Mouse (Mus musculus) lung, postnatal 10 days (tissue): ENCODE results near the gene Myh9.
"Not testable (repeated sequence)": the region's sequence is repeated elsewhere in the genome, so short reads cannot be mapped to it uniquely, and the experiment has no call there.

Experiments used
- DNase-seq: peaks from one replicate; pipeline ENCODE4 v3.0.0; 2021

Myh9 gene

DNA sequence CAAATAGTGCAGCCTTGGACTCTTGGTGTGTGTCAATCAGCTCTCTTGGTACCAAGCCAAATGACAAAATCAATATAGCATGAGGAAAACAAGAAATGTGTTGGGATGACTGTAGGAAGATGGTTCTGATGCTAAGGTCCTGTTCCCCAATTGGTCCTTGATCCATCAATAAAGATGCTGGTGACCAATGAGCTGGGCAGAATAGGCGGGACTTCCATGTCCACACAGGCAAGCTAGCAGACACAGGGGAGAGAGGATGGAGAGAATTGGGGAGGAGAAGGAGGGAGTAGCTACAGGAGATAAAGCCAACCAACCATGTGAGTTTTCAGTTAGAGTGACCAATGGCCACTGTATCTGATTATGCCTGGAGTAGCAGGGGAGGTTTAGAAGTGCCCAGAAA lies 95.6 kb downstream of the Myh9 start:
- no peak for DNase-seq

DNA sequence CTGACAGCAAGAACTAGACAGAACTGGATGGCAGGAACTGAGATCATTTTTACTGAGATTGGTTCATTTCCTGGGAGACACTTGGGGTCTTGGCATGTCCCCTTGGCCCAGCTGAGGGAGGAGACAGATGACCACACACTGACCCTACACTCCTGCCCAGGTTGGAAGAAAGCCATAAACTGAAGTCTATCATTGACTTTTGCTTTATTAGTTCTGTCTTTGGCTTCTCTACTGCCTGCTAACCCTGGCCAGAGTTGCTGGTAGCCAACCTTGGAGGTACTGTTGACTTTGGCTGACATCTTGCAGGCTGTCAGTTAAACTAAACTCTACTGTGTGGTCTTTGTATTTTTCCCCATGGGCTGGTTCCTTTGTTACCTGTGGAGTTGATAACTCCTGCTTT lies 96.9 kb downstream of the Myh9 start:
- no peak for DNase-seq

DNA sequence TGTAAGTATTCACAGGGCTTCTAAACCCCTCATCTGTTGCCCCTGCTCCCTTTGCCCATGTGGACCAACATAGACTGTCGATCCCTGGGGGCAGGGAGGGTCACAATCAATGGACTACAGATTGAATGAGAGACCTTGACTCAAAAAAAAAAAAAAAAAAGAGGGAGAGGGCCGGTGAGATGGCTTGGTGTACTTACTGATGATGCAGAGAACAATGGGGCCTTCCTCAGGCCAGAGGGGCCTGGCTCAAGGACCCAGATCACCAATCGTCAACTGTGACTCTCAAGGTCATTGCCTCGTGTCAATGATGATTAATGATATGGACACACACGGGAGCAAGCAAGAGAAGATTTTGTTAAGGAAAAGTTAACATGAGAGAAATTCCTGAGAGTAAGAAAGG lies 97.3 kb downstream of the Myh9 start:
- DNase-seq: no peak

DNA sequence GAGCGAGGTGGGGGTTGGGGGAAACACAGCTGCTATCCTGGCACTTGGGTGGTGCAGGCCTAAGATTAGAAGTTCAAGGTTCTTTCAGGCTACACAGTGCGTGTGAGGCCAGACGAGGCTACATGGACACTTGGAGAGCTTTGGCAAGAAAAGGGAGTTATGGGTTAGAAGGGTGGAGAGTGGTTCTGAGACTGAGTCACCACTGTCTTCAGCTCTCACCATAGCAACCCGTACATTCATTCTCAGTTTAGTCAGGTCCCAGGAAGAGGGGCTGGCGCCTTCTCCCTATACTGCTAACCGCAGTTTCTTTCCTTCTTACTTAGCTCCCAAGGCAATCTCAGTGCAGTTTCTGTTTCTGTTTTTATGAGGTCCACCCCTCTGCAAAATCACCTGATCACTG lies 100.4 kb downstream of the Myh9 start:
- not testable (repeated sequence) for DNase-seq

DNA sequence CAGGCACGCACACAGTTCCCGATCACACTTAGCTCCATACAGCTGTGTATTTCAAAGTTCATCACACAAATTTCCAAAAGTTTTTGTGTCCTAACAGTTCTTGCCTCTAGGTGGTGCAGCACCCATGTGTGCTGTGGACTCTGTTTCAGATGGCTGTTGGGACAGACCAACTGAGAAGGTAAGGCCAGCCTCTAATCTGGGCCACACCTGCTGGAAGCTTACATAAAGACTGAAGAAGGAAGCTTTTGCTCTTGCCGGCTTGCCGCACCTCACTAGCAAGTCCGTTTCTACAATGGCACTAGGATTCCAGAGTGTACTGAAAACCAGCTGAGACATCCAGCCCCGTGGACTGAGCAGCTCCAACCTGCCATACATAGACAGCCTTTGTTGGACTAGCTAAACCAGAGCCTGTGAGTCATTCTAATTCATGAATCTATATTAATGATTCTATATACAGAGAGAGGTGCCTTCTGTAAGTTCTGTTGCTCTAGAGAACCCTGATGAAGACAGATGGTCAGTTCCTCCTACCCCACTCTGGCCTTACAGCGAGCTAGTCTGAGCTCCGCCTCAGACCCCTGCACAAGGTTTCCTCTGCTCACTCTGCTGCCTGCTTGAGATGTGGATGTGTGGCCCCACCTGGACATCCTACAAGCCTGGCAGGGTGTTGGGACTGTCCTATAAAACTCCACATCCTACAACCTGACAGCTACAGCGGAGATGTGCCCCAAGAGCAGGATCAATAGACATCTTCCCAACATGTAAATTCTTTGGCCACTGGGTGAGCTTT lies 101.3 kb downstream of the Myh9 start:
- DNase-seq: no peak

DNA sequence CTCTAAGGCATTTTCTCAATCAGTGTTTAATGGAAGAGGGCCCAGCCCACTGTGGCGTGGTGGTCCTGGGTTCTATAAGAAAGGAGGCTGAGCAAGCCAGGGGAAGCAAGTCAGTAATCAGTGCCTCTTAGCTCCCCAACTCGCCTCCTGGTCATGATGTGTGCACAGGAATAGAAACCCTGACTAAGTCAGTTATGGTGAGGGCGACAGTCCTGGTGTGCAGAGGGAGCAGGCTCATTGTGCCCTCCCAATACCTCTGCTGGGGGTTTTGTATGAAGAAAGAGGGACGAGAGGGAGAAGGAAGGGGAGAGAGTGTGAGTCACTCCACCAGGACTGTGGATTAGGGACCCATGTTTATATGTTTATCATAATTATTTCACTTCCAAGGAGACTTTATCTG lies 108.1 kb downstream of the Myh9 start:
- not testable (repeated sequence) for DNase-seq

DNA sequence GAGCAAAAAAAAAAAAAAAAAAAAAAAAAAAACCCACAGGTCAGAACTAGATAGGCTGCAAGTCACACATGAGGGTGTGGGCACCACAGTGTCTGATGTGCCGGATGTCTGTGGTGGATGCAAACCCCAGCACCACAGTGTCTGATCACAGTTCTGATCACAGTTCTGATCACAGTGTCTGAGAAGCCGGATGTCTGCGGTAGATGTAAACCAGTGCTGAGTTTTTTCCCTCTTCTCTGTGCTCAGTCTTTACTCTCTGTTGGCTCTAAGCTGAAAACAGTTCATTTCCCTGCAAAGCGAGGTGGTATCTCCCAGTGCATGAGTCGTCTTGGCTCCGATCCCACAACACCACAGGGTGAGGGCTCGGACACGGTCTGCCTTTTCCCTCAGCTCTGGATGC lies 108.6 kb downstream of the Myh9 start:
- not testable (repeated sequence) for DNase-seq

DNA sequence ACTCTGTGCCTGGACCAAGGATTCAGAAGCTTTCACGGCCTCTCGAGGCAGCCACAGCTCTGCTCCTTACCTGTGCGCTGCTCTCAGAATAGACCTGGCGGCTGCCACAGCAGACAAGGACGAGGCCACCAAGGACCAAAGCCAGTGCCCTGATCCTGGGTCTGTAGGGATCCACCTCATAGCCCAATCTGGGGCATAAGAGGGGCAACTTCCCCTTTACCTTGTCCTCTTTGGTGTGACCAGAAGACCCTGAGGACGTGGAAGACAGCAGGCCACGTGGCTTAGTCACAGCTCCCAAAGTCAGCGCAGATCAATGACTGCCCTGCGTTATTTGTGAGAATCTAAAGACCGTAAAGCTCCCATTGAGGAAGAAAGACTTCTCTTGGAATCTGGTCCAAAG lies 109.1 kb downstream of the Myh9 start:
- DNase-seq: not testable (repeated sequence)

DNA sequence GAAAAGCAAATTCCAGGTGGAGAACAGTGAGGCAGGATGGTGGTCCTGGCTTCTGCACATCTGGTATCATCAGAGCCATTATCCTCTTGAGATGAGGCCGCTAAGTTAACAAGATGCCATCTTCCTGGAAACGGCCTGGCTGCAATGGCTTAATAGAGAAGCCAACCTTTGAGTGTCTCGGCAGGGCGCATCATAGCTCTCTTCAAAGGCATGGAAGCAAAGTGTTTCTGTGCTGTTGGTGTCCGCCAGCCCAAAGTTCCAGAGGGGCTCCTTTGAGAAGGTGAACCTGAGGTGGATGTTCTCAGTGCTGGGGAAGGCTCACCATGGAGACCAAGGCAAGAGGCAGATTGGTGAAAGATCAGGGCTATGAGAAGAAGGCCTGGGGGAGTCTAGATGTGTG lies 110.4 kb downstream of the Myh9 start:
- DNase-seq: no peak

DNA sequence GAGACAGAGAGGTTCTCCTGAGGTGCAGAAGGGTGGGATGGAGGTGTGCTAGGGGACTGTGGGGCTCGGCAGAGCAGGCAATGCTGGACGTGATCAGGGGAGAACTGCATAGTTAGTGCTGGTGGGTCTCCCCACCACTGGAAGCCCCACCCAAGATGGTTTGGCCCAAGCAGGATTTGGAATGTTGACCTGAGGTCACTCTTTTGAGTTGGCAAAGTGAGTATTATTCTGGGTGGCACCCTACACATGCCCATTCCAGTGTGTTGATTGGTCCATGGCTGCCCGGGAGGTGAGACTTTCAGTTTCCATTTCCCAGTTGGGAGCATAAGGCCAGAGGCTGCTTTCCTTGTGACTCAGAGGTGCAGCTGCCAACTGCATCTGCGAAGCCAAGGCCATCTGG lies 113.2 kb downstream of the Myh9 start, which contains the start of gene Apol9b:
Gene Apol9b (plus strand): TSS at position 301 of the 400 bp plus-strand sequence.
- DNase-seq: not testable (repeated sequence)

DNA sequence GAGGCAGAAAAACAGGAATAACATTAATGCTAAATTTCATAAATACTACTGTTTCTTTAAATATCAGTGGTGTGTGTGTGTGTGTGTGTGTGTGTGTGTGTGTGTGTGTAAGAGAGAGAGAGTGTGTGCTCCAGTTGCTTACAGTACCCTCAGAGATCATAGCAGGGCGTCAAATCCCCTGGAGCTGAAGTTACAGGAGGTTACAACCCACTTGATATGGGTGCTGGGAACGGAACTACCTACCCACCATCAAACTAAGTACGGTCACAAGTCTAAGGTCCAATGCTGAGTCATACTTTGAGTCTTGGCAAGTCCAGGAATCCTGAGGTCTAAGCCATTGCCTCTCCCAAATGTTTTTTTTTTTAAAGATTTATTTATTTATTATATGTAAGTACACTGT lies 114.2 kb downstream of the Myh9 start:
- DNase-seq: not testable (repeated sequence)

DNA sequence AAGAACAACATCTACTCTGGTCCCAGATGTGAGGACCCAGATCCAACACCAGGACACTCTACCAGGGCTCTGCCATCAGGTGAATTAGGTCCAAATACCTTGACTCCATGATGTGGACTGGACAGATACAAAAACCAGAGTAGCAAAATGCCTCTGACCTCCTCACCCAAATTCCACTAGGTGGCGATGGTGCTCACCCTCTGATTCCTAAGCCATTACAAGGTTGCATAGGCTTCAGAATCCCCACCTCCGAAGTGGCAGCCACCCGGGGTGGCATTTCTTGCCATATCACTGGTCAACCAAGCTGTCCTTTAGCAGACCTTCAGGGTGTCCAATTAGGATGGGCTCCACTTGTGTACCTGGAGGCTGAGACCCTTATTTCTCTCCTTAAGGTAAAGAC lies 114.8 kb downstream of the Myh9 start:
- not testable (repeated sequence) for DNase-seq

DNA sequence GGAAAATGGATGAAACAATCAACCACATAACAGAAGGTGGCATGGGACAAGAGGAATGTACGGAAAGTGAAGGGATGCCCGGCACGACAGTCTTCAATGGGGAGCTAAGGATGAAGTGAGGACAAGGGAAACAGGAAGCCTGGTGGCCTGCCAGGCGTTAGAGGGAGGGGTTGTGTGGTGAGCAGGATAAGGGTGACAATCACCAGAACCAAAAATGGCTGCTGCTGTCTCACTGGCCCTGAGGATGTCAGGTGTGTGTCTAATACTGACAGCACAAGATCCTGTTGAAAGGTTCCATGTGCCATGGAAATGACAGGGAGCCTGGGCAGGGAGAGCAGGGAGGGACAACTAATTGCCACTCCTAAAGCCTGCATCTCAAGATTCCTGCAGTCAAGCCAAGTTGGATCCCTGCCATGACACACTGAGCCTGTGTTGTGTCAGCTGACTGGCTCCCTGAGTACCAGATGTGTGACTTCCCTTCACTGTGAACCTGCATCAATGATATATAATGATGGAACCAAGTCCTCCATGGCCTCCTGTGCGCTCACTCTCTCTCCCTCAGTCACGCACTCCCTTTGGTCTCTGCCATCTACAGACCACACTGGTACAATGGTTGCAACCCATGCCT lies 116.5 kb downstream of the Myh9 start:
- DNase-seq: peak; percentile 40

DNA sequence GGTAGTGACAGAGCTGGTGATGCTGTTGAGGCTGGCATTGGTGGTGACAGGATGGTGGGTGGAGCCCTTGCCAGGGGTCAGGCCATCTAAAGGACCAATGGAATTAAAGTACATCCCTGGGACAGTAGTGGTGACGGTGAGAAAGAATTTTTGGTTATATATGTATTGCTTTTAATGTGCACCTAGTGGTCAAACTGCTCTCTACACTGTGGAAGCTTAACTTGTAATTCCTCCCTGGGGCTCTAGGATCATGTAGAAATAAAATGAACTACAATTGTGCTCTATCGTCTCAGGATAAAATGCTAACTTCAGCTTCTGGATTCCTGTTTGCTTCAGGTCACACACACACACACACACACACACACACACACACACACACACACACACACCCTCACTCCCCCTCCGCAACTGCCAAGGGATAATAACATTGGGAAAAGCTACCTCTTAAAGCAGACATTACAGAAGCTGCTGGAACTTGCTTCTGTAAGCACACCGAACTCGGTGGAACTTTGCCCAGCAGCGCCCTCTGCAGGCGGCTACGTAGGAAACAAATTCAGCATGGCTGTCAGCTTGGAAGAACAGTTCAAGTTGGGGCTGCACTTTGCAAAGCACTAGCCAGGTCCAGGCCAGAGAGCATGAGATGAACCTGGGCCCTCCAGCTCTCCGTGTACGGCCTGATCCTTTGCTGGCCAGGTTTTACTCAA lies 117.6 kb downstream of the Myh9 start:
- not testable (repeated sequence) for DNase-seq

DNA sequence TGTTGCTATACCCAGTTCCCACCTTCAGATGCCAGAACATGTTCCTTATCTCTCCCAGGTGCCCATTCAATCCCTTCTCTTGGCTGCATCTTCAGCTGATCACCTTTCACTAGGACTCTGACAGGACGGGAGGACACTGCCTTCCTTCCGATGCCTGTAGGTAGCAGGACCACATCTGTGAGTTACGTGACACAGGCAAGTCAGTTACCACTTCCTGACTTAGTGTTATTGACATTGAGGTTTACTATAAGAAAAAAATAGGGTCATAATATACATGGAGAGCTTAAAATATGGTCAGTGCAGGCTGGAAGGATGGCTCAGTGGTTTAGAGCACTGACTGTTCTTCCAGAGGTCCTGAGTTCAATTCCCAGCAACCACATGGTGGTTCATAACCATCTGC lies 120.5 kb downstream of the Myh9 start:
- not testable (repeated sequence) for DNase-seq

DNA sequence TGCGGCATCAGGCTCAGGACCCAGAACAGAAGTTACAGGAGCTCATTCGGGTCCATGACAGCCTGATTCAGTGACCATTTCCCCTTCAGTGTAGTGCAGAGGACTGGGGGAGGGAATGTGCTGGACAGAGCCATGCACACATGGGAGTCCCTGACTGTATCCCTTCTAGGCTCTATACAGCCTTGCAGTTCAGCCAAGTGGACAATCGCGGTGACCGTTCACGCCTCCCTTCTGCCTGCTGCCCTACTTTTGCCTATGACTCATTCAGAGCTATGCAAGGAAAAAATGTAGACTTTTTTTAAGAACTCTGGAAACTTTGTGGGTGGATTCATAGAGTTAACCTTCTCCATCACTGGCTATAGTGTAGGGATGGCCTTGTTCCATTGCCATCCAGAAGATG lies 123.7 kb downstream of the Myh9 start:
- not testable (repeated sequence) for DNase-seq
